Mouse (Mus musculus) testis, adult 2 months (tissue): ENCODE data around the gene Ttc28.

Source experiments
- CTCF ChIP-seq: fragments of 200-500 bp; IDR thresholded peaks from 2 replicates; pipeline ENCODE4 v1.5.1; 2012; ENCODE audit warnings: low read depth, mild to moderate bottlenecking, inconsistent platforms, low read length, moderate library complexity; ENCODE audit not compliant: control insufficient read depth, insufficient read depth, insufficient replicate concordance
- POLR2A ChIP-seq: fragments of 200-500 bp; IDR thresholded peaks from 2 replicates; pipeline ENCODE4 v1.6.1; 2012; ENCODE audit warnings: low read depth, mild to moderate bottlenecking, inconsistent platforms, low read length, moderate library complexity; ENCODE audit not compliant: control insufficient read depth

- no peak for TF ChIP-seq POLR2A
- TF ChIP-seq CTCF = no peak
Measured at GRCm38 (mm10) chr5:111000953-111001352, 121.3 kb downstream of the Ttc28 start.
